Mouse (Mus musculus) megakaryocyte, embryonic 14.5 days (primary cell): ENCODE data around the gene 5830473C10Rik. TPM values are rescaled to one million over a fixed set of nuclear protein-coding genes. Genes with fewer than 3 reads are reported as not detected.

Experiments
- H3K27me3 ChIP-seq: replicated peaks from 2 replicates; pipeline ENCODE3; 2012; ENCODE audit warnings: inconsistent platforms
- H3K36me3 ChIP-seq: replicated peaks from 2 replicates; pipeline ENCODE3; 2012; ENCODE audit warnings: low read length, inconsistent platforms, mixed read lengths
- H3K4me1 ChIP-seq: 2 replicates; pipeline ENCODE4 v1.6.1; 2012; ENCODE audit warnings: inconsistent platforms
- H3K4me3 ChIP-seq: replicated peaks from 2 replicates; pipeline ENCODE3; 2012; ENCODE audit warnings: moderate library complexity, mild to moderate bottlenecking, inconsistent platforms
- H3K9me3 ChIP-seq: 2 replicates; pipeline ENCODE4 v1.6.1; 2012; ENCODE audit warnings: inconsistent platforms
- FLI1 ChIP-seq: IDR thresholded peaks from 2 replicates; pipeline ENCODE4 v1.6.1; 2012; ENCODE audit warnings: low read length, inconsistent platforms, mixed read lengths
- GATA1 ChIP-seq: IDR thresholded peaks from 3 replicates; pipeline ENCODE4 v1.6.1; 2012; ENCODE audit warnings: mixed read lengths, low read length, inconsistent platforms, borderline replicate concordance
- polyA plus RNA-seq: library from polyadenylated mRNA; stranded (reverse); fragments of >175 nt; gene quantifications from 2 replicates; pipeline ENCODE4 v1.2.3, GENCODE M21; 2012; ENCODE audit warnings: low replicate concordance; ENCODE audit not compliant: insufficient read depth

5830473C10Rik gene
- 0.73 and 2.2 TPM in 2 replicates for polyA plus RNA-seq

DNA sequence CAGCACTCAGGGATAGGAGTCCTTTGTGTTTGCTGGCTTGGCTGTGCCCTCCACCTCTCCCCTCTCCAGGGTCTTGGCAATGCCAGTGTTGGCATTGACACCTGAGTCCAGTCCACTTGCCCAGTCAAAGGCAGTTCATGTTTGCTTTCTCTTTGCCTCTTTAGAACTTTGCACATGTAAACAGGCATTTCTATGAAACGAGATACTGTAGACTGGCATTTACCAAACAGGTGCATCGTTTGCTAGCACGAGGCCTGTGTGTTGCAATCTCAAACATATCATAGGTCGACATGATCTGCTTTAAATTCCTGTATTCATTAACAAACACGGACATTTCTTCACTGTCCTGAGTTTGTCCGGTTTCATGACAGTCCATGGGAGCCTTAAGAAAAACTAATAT lies at the start of gene 5830473C10Rik:
5830473C10Rik (plus strand) TSS at position 365 of the 400 bp plus-strand sequence.
- TF ChIP-seq GATA1 (no peak), FLI1 (no peak)
- Histone ChIP-seq H3K36me3 (no peaks in the 10 kb centered on the region), H3K9me3 (no peaks in the 10 kb centered on the region), H3K4me1 (no peaks in the 10 kb centered on the region), H3K4me3 (no peak within 1 kb of the TSS), H3K27me3 (peaks cover 6% of the 10 kb centered on the region)

GRCm38 (mm10) chr5:90512288-90512955 lies 48.5 kb upstream of the 5830473C10Rik start:
- Histone ChIP-seq H3K9me3 (no peaks in the 10 kb centered on the region), H3K36me3 (no peaks in the 10 kb centered on the region), H3K27me3 (peaks cover 8% of the 10 kb centered on the region), H3K4me3 (no peak overlapping the region), H3K4me1 (peaks cover 1% of the 10 kb centered on the region; the same call in 1 of the 2 replicates)
- no peak for TF ChIP-seq GATA1
- TF ChIP-seq FLI1: no peak

DNA sequence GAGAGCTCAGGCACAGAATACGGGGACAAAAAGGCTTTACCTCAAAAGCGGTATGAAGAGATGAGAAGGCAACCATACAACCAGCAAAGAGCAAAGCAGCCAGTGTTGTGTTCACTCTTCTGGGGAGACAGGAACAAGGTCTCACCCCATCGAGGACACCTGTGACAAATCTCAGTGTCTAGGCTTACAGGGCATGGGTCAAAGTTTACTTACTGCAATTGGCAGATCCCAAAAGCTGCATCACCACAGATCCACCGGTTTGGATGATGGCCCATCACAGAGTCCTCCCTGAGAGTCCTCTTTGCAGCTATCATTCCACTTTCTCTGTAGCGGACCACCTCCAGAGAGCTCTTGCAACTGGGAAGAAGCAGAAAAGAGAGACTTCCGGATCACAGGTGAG lies 45.3 kb upstream of the 5830473C10Rik start:
- H3K36me3 ChIP-seq: no peaks in the 10 kb centered on the region
- no peaks in the 10 kb centered on the region for H3K9me3 ChIP-seq
- no peak overlapping the region for H3K4me3 ChIP-seq
- peaks cover 8% of the 10 kb centered on the region for H3K27me3 ChIP-seq
- no peaks in the 10 kb centered on the region for H3K4me1 ChIP-seq
- TF ChIP-seq GATA1 (no peak), FLI1 (no peak)

- peaks cover 5% of the 10 kb centered on the region for H3K27me3 ChIP-seq
- H3K4me1 ChIP-seq: no peaks in the 10 kb centered on the region
- no peaks in the 10 kb centered on the region for H3K9me3 ChIP-seq
- no peak for TF ChIP-seq GATA1
- TF ChIP-seq FLI1: no peak
- no peaks in the 10 kb centered on the region for H3K36me3 ChIP-seq
- H3K4me3 ChIP-seq: no peak within 1 kb of the TSS
These were observed 42.4 kb upstream of the 5830473C10Rik start, which contains the start of gene Afm for GRCm38 (mm10) chr5:90518356-90519100. TSS of gene Afm (plus strand) at chr5:90518932.

DNA sequence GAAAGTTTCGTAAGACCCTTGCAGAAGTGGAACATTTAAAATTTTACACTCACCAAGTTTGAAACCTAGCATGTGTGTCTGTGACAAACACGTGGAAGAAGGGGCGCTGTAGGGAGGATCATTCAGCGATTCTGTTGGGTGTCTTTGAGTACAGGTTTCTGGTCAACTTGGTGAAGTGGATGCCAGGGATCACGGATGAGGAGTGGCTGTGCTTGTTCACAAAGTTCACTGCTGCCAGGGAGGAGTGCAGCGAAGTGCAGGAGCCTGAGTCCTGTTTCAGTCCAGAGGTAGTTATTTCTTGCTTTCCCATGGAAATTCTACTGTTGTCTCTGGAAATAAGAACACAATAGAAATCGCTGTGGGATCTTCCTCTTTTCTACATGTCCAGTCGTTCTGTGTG lies 9.7 kb upstream of the 5830473C10Rik start:
- no peaks in the 10 kb centered on the region for H3K9me3 ChIP-seq
- H3K36me3 ChIP-seq: no peaks in the 10 kb centered on the region
- peaks cover 5% of the 10 kb centered on the region for H3K27me3 ChIP-seq
- TF ChIP-seq FLI1 (no peak), GATA1 (no peak)
- no peaks in the 10 kb centered on the region for H3K4me1 ChIP-seq
- no peak overlapping the region for H3K4me3 ChIP-seq

GRCm38 (mm10) chr5:90556052-90556451 lies 4.9 kb upstream of the 5830473C10Rik start:
- no peaks in the 10 kb centered on the region for H3K4me1 ChIP-seq
- H3K4me3 ChIP-seq: no peak overlapping the region

GRCm38 (mm10) chr5:90561721-90562275 lies 891 bp downstream of the 5830473C10Rik start:
- no peak overlapping the region for H3K4me3 ChIP-seq
- TF ChIP-seq GATA1: no peak
- no peak for TF ChIP-seq FLI1

More at GRCm38 (mm10) chr5:90556052-90556451, 4.9 kb upstream of the 5830473C10Rik start:
- Histone ChIP-seq H3K36me3 (no peaks in the 10 kb centered on the region), H3K27me3 (peaks cover 9% of the 10 kb centered on the region), H3K9me3 (no peaks in the 10 kb centered on the region)
- TF ChIP-seq GATA1: no peak

DNA sequence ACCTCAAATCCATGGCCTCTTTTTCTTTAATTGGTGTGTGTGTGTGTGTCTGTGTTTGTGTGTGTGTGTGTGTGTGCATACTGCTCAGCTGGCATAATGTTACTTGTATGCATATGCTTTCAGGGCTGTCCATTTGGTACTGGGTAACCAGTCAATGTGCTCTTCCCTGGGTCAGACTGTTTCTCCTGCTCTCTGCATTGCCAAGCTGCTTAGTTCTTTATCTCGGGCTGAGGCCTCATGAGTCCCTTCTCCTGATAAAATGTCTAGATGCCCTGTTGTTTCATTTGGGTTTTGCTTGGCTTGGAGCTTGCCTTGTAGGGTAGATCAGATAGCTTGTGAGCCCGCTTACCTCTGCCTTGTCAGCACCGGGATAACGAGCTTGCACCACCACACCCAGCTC lies 2.0 kb downstream of the 5830473C10Rik start:
- H3K27me3 ChIP-seq: peaks cover 3% of the 10 kb centered on the region
- no peaks in the 10 kb centered on the region for H3K4me1 ChIP-seq
- H3K9me3 ChIP-seq: no peaks in the 10 kb centered on the region
- no peak overlapping the region for H3K4me3 ChIP-seq
- TF ChIP-seq FLI1 (no peak), GATA1 (no peak)
- no peaks in the 10 kb centered on the region for H3K36me3 ChIP-seq

More at GRCm38 (mm10) chr5:90561721-90562275, 891 bp downstream of the 5830473C10Rik start:
- no peaks in the 10 kb centered on the region for H3K36me3 ChIP-seq
- peaks cover 3% of the 10 kb centered on the region for H3K27me3 ChIP-seq
- H3K9me3 ChIP-seq: no peaks in the 10 kb centered on the region
- H3K4me1 ChIP-seq: no peaks in the 10 kb centered on the region

DNA sequence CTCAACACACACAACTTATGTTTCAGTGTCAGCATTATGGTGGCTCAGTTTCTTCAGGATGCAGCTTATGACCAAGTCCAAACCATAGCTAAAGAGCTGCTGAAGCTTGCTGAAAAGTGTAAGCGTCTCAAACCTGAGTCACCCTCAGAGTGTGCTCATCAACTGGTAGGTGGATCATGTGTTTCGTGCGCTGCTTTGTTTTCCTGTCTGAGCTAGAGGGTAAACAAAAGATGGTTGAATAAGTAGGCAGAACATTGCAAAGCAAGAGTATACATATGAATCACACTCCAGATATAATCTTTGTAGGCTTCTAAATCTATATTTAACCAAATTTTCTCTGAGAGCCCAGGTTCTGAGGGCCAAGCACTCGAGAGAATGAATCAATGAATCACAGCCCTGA lies 3.3 kb downstream of the 5830473C10Rik start:
- no peak overlapping the region for H3K4me3 ChIP-seq
- H3K27me3 ChIP-seq: no peaks in the 10 kb centered on the region
- H3K9me3 ChIP-seq: no peaks in the 10 kb centered on the region
- H3K36me3 ChIP-seq: no peaks in the 10 kb centered on the region
- TF ChIP-seq GATA1: no peak
- TF ChIP-seq FLI1: no peak
- no peaks in the 10 kb centered on the region for H3K4me1 ChIP-seq

GRCm38 (mm10) chr5:90565205-90565604 lies 4.3 kb downstream of the 5830473C10Rik start:
- Histone ChIP-seq H3K27me3 (no peaks in the 10 kb centered on the region), H3K4me1 (no peaks in the 10 kb centered on the region), H3K4me3 (no peak overlapping the region), H3K9me3 (no peaks in the 10 kb centered on the region), H3K36me3 (no peaks in the 10 kb centered on the region)
- no peak for TF ChIP-seq FLI1
- no peak for TF ChIP-seq GATA1
